Mouse (Mus musculus): ENCODE measurements at regions not wholly inside any gene's neighbourhood (a gene's known extent, or its start where the extent isn't known, plus 50 kb on each side); places are given as distances from the start of the nearest gene placed in this dataset.

GRCm38 (mm10) chr16:57823329-57823728 lies 68.8 kb upstream of the Col8a1 start:
- H3K4me1 ChIP-seq = no peaks in the 10 kb centered on the region
- no peaks in the 10 kb centered on the region for H3K27me3 ChIP-seq
- no peak overlapping the region for H3K27ac ChIP-seq
- ATAC-seq (ENCODE audit: insufficient number of reproducible peaks, low FRiP score, low TSS enrichment, low read depth) = no peak
- no peak overlapping the region for H3K4me2 ChIP-seq
- 30% methylated on average over 3 of the region's 3 CpGs for WGBS
- H3K9ac ChIP-seq = no peak overlapping the region
- H3K36me3 ChIP-seq = no peaks in the 10 kb centered on the region
- no peaks in the 10 kb centered on the region for H3K9me3 ChIP-seq
- no peak overlapping the region for H3K4me3 ChIP-seq

GRCm38 (mm10) chr16:57845416-57845815 lies 90.9 kb upstream of the Col8a1 start:
- ATAC-seq (ENCODE audit: insufficient number of reproducible peaks, low FRiP score, low TSS enrichment, low read depth) = no peak
- no peaks in the 10 kb centered on the region for H3K4me1 ChIP-seq
- H3K9me3 ChIP-seq = no peaks in the 10 kb centered on the region
- H3K27ac ChIP-seq = no peak overlapping the region
- H3K27me3 ChIP-seq = no peaks in the 10 kb centered on the region
- no peak overlapping the region for H3K4me2 ChIP-seq
- no peaks in the 10 kb centered on the region for H3K36me3 ChIP-seq
- no peak overlapping the region for H3K4me3 ChIP-seq
- no peak overlapping the region for H3K9ac ChIP-seq

- H3K27me3 ChIP-seq = no peaks in the 10 kb centered on the region
- no peaks in the 10 kb centered on the region for H3K36me3 ChIP-seq
- 46% methylated on average over 3 of the region's 3 CpGs for WGBS
- H3K27ac ChIP-seq = no peak overlapping the region
- no peaks in the 10 kb centered on the region for H3K4me1 ChIP-seq
- H3K4me2 ChIP-seq = no peak overlapping the region
- no peak overlapping the region for H3K4me3 ChIP-seq
- ATAC-seq (ENCODE audit: insufficient number of reproducible peaks, low FRiP score, low TSS enrichment, low read depth) = no peak
- H3K9ac ChIP-seq = no peak overlapping the region
- H3K9me3 ChIP-seq = no peaks in the 10 kb centered on the region
Measured at GRCm38 (mm10) chr16:57846386-57846785, 91.8 kb upstream of the Col8a1 start.

- no peaks in the 10 kb centered on the region for H3K4me1 ChIP-seq
- WGBS = 53% methylated on average over 2 of the region's 2 CpGs
- H3K4me2 ChIP-seq = no peak overlapping the region
- no peaks in the 10 kb centered on the region for H3K9me3 ChIP-seq
- H3K36me3 ChIP-seq = no peaks in the 10 kb centered on the region
- H3K9ac ChIP-seq = no peak overlapping the region
- no peak overlapping the region for H3K4me3 ChIP-seq
- H3K27me3 ChIP-seq = no peaks in the 10 kb centered on the region
- no peak for ATAC-seq (ENCODE audit: insufficient number of reproducible peaks, low FRiP score, low TSS enrichment, low read depth)
- H3K27ac ChIP-seq = no peak overlapping the region
Measured at GRCm38 (mm10) chr16:57851854-57852253, 97.3 kb upstream of the Col8a1 start.

- Histone ChIP-seq H3K9ac (no peak overlapping the region), H3K4me2 (no peak overlapping the region), H3K27ac (no peak overlapping the region), H3K36me3 (no peaks in the 10 kb centered on the region), H3K4me3 (no peak overlapping the region), H3K4me1 (no peaks in the 10 kb centered on the region), H3K27me3 (no peaks in the 10 kb centered on the region), H3K9me3 (no peaks in the 10 kb centered on the region)
- 60% methylated on average over 3 of the region's 3 CpGs for WGBS
- ATAC-seq (ENCODE audit: insufficient number of reproducible peaks, low FRiP score, low TSS enrichment, low read depth) = no peak
Measured at GRCm38 (mm10) chr16:57852838-57853460, 98.4 kb upstream of the Col8a1 start.

- H3K9ac ChIP-seq = no peak overlapping the region
- H3K4me2 ChIP-seq = no peak overlapping the region
- no peak for ATAC-seq (ENCODE audit: insufficient number of reproducible peaks, low FRiP score, low TSS enrichment, low read depth)
- H3K27ac ChIP-seq = no peak overlapping the region
- H3K27me3 ChIP-seq = no peaks in the 10 kb centered on the region
- no peaks in the 10 kb centered on the region for H3K9me3 ChIP-seq
- no peaks in the 10 kb centered on the region for H3K36me3 ChIP-seq
- 62% methylated on average over 3 of the region's 3 CpGs for WGBS
- H3K4me1 ChIP-seq = no peaks in the 10 kb centered on the region
- H3K4me3 ChIP-seq = no peak overlapping the region
Measured at GRCm38 (mm10) chr16:57853751-57854150, 99.2 kb upstream of the Col8a1 start.

- no peak overlapping the region for H3K27ac ChIP-seq
- H3K4me1 ChIP-seq = no peaks in the 10 kb centered on the region
- no peaks in the 10 kb centered on the region for H3K9me3 ChIP-seq
- H3K36me3 ChIP-seq = no peaks in the 10 kb centered on the region
- H3K4me3 ChIP-seq = no peak overlapping the region
- no peaks in the 10 kb centered on the region for H3K27me3 ChIP-seq
- 49% methylated on average over 1 of the region's 1 CpGs for WGBS
- no peak overlapping the region for H3K4me2 ChIP-seq
- H3K9ac ChIP-seq = no peak overlapping the region
- ATAC-seq (ENCODE audit: insufficient number of reproducible peaks, low FRiP score, low TSS enrichment, low read depth) = no peak
Measured at GRCm38 (mm10) chr16:57857071-57857470, 102.5 kb upstream of the Col8a1 start.

- Histone ChIP-seq H3K36me3 (no peaks in the 10 kb centered on the region), H3K4me2 (no peak overlapping the region), H3K27me3 (no peaks in the 10 kb centered on the region), H3K9ac (no peak overlapping the region), H3K27ac (no peak overlapping the region), H3K4me3 (no peak overlapping the region), H3K4me1 (no peaks in the 10 kb centered on the region), H3K9me3 (no peaks in the 10 kb centered on the region)
- no peak for ATAC-seq (ENCODE audit: insufficient number of reproducible peaks, low FRiP score, low TSS enrichment, low read depth)
- WGBS = 30% methylated on average over 2 of the region's 2 CpGs
Measured at GRCm38 (mm10) chr16:57858151-57858764, 103.7 kb upstream of the Col8a1 start.

GRCm38 (mm10) chr16:57858765-57859201 lies 104.2 kb upstream of the Col8a1 start:
- ATAC-seq (ENCODE audit: insufficient number of reproducible peaks, low FRiP score, low TSS enrichment, low read depth) = no peak
- 33% methylated on average over 7 of the region's 7 CpGs for WGBS
- no peaks in the 10 kb centered on the region for H3K9me3 ChIP-seq
- no peak overlapping the region for H3K4me2 ChIP-seq
- no peaks in the 10 kb centered on the region for H3K27me3 ChIP-seq
- no peaks in the 10 kb centered on the region for H3K36me3 ChIP-seq
- H3K27ac ChIP-seq = no peak overlapping the region
- H3K4me1 ChIP-seq = no peaks in the 10 kb centered on the region
- no peak overlapping the region for H3K4me3 ChIP-seq
- H3K9ac ChIP-seq = no peak overlapping the region

GRCm38 (mm10) chr16:57863206-57863860 lies 108.8 kb upstream of the Col8a1 start:
- Histone ChIP-seq H3K4me1 (no peaks in the 10 kb centered on the region), H3K4me3 (no peak overlapping the region), H3K27ac (no peak overlapping the region), H3K27me3 (no peaks in the 10 kb centered on the region), H3K9me3 (no peaks in the 10 kb centered on the region), H3K4me2 (no peak overlapping the region), H3K9ac (no peak overlapping the region), H3K36me3 (no peaks in the 10 kb centered on the region)
- 77% methylated on average over 9 of the region's 9 CpGs for WGBS
- ATAC-seq (ENCODE audit: insufficient number of reproducible peaks, low FRiP score, low TSS enrichment, low read depth) = no peak

GRCm38 (mm10) chr16:57876857-57877256 lies 122.3 kb upstream of the Col8a1 start:
- H3K4me3 ChIP-seq = no peak overlapping the region
- WGBS = 91% methylated on average over 4 of the region's 4 CpGs
- no peak overlapping the region for H3K9ac ChIP-seq
- H3K9me3 ChIP-seq = no peaks in the 10 kb centered on the region
- no peaks in the 10 kb centered on the region for H3K27me3 ChIP-seq
- H3K4me2 ChIP-seq = no peak overlapping the region
- H3K27ac ChIP-seq = no peak overlapping the region
- ATAC-seq (ENCODE audit: insufficient number of reproducible peaks, low FRiP score, low TSS enrichment, low read depth) = no peak
- no peaks in the 10 kb centered on the region for H3K4me1 ChIP-seq
- no peaks in the 10 kb centered on the region for H3K36me3 ChIP-seq

GRCm38 (mm10) chr16:57881575-57882094 lies 127.1 kb upstream of the Col8a1 start:
- Histone ChIP-seq H3K4me3 (no peak overlapping the region), H3K9ac (no peak overlapping the region), H3K27me3 (no peaks in the 10 kb centered on the region), H3K4me1 (no peaks in the 10 kb centered on the region), H3K9me3 (no peaks in the 10 kb centered on the region), H3K27ac (no peak overlapping the region), H3K36me3 (no peaks in the 10 kb centered on the region), H3K4me2 (no peak overlapping the region)
- no peak for ATAC-seq (ENCODE audit: insufficient number of reproducible peaks, low FRiP score, low TSS enrichment, low read depth)
- WGBS = 52% methylated on average over 8 of the region's 8 CpGs

Data from limb, embryonic 15.5 days (tissue).